Mouse (Mus musculus): Measurements from ENCODE around the gene Dut. TPM values are rescaled to one million over a fixed set of nuclear protein-coding genes. Genes with fewer than 3 reads are reported as not detected.
"Not testable (repeated sequence)": the region's sequence is repeated elsewhere in the genome, so short reads cannot be mapped to it uniquely, and the experiment has no call there.

Dut gene
- polyA plus RNA-seq, 1 experiment from 2014 or later = 77.7 TPM

DNA sequence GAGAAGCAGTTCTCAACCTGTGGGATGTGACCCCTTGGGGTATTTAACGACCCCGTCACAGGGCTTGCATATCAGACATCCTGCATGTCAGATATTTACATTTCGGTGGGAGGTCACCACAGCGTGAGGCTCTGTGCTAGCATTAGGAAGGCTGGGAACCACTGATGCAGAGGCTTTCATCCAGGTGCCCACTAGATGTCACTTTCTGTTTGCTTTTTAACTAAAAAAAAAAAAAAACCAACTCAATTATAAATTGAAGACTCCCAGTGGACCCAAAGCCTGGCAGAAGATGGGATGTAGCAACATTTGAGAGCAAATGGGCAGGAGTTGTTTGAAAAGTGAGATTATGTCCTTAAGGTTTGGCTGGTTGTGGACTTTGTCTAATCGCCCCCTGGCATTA, 16.1 kb downstream of the Dut start:
- H3K4me1 ChIP-seq (ENCODE audit: control insufficient read depth, low read depth, low read length) = no peaks in the 10 kb centered on the region
- H3K4me2 ChIP-seq (ENCODE audit: low read depth, low read length) = no peak overlapping the region
- 25% methylated on average over 5 of the region's 5 CpGs for WGBS (ENCODE audit: insufficient replicate concordance)
- H3K9me3 ChIP-seq (replicated peaks; ENCODE audit: control insufficient read depth, low read length) = no peaks in the 10 kb centered on the region
- H3K27me3 ChIP-seq (ENCODE audit: control insufficient read depth, insufficient read depth, low read depth, low read length) = no peaks in the 10 kb centered on the region
- no peak for ATAC-seq (ENCODE audit: low read depth)
- H3K27ac ChIP-seq (ENCODE audit: low read length) = no peak overlapping the region
- no peak overlapping the region for H3K9ac ChIP-seq (ENCODE audit: low read depth, low read length)
- H3K4me3 ChIP-seq (ENCODE audit: low read depth, low read length) = no peak overlapping the region
- H3K36me3 ChIP-seq (ENCODE audit: control insufficient read depth, insufficient read depth) = peaks cover 3% of the 10 kb centered on the region; the same call in 1 of the 2 replicates

DNA sequence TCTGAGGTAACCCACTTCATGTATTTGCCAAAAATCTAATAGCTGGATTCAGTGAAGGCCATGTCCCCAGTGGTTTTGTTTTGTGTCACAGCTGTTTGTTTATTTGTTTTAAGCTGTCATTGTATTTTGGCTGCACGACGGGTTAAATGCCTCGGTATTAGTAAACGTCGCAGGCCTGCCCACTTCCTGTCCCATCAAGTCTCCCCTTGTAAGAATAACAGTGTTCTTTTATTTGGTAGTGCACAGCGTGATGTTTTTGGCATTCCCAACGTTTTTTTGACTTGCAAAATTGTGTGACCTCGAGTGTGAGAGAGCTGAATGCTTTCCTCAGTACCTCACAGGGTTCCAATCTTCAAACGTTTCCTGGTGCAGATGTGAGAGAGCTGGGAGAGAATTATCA, 16.8 kb downstream of the Dut start:
- H3K4me3 ChIP-seq (ENCODE audit: low read depth, low read length) = no peak overlapping the region
- H3K4me1 ChIP-seq (ENCODE audit: control insufficient read depth, low read depth, low read length) = no peaks in the 10 kb centered on the region
- H3K4me2 ChIP-seq (ENCODE audit: low read depth, low read length) = no peak overlapping the region
- peaks cover 2% of the 10 kb centered on the region; the same call in 1 of the 2 replicates for H3K36me3 ChIP-seq (ENCODE audit: control insufficient read depth, insufficient read depth)
- H3K9me3 ChIP-seq (replicated peaks; ENCODE audit: control insufficient read depth, low read length) = no peaks in the 10 kb centered on the region
- no peaks in the 10 kb centered on the region for H3K27me3 ChIP-seq (ENCODE audit: control insufficient read depth, insufficient read depth, low read depth, low read length)
- H3K27ac ChIP-seq (ENCODE audit: low read length) = no peak overlapping the region
- no peak overlapping the region for H3K9ac ChIP-seq (ENCODE audit: low read depth, low read length)
- ATAC-seq (ENCODE audit: low read depth) = no peak
- WGBS (ENCODE audit: insufficient replicate concordance) = 25% methylated on average over 9 of the region's 9 CpGs

DNA sequence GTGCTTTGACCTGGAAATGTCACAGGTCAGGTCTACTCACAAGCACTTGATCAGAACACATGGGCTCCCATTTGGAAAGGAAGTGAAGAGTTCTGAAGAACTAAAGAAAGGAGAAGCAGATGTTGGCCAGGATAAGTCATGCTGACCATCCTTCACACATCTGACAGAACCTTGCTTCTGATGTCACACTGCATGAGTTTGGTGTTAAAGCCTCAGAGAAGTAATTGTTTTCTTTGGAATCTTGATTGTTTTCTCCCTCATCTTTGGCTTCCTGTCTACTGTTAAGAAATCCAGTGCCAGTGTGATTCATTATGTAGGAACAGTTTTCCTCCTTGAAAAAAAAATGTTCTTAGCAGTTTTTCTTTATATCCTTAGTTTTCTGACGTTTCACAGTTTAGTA, 21.9 kb downstream of the Dut start:
- Histone ChIP-seq H3K4me3 (ENCODE audit: low read depth, low read length) (no peak overlapping the region), H3K4me2 (ENCODE audit: low read depth, low read length) (no peak overlapping the region), H3K4me1 (ENCODE audit: control insufficient read depth, low read depth, low read length) (no peaks in the 10 kb centered on the region), H3K27ac (ENCODE audit: low read length) (no peak overlapping the region), H3K36me3 (ENCODE audit: control insufficient read depth, insufficient read depth) (no peaks in the 10 kb centered on the region), H3K9ac (ENCODE audit: low read depth, low read length) (no peak overlapping the region), H3K9me3 (replicated peaks; ENCODE audit: control insufficient read depth, low read length) (no peaks in the 10 kb centered on the region), H3K27me3 (ENCODE audit: control insufficient read depth, insufficient read depth, low read depth, low read length) (no peaks in the 10 kb centered on the region)
- WGBS (ENCODE audit: insufficient replicate concordance) = 43% methylated on average over 1 of the region's 1 CpGs
- no peak for ATAC-seq (ENCODE audit: low read depth)

DNA sequence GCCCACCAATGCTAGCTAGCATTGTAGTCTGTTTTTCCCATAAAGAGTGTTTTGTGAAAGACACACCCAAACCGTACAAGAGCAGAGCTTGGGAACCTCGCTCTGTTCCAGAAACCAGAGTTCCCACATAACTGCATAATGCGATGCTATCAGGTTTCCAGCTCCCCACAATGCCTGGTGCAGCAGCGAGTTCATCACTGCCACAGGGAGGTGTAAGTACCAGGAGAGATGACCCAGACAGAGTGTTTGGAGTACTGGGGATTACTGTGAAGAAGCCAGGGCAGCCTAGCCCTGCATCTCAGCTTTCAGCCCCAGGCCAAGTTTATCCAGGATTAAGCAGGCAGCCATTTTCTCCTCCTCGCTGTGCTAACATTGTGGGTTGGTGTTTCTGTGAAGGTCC, 28.6 kb downstream of the Dut start:
- no peaks in the 10 kb centered on the region for H3K9me3 ChIP-seq (replicated peaks; ENCODE audit: control insufficient read depth, low read length)
- no peak overlapping the region for H3K9ac ChIP-seq (ENCODE audit: low read depth, low read length)
- H3K27ac ChIP-seq (ENCODE audit: low read length) = no peak overlapping the region
- H3K4me3 ChIP-seq (ENCODE audit: low read depth, low read length) = no peak overlapping the region
- no peaks in the 10 kb centered on the region for H3K4me1 ChIP-seq (ENCODE audit: control insufficient read depth, low read depth, low read length)
- H3K4me2 ChIP-seq (ENCODE audit: low read depth, low read length) = no peak overlapping the region
- ATAC-seq (ENCODE audit: low read depth) = no peak
- no peaks in the 10 kb centered on the region for H3K27me3 ChIP-seq (ENCODE audit: control insufficient read depth, insufficient read depth, low read depth, low read length)
- WGBS (ENCODE audit: insufficient replicate concordance) = 62% methylated on average over 5 of the region's 5 CpGs
- H3K36me3 ChIP-seq (ENCODE audit: control insufficient read depth, insufficient read depth) = no peaks in the 10 kb centered on the region

DNA sequence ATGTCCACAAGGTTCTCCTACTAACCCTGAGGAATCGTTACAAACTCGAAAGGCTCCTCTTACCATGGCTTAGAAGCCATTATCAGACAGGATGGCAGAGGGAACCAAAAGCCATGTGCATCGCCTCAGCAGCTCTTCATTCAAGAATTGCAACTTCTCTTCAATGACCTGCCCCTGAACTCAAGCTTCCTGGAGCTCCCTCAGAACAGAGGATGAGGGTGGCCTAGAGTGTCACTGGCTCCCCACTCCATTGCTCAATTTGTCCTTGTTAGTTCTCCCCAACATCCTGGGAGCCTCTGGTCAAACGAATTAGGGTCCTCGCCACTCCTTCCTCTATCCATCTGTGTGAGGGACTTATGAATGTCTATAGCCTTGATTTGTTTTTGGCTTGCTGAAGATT, 29.7 kb downstream of the Dut start:
- H3K27ac ChIP-seq (ENCODE audit: low read length) = no peak overlapping the region
- WGBS (ENCODE audit: insufficient replicate concordance) = 61% methylated on average over 5 of the region's 5 CpGs

GRCm38 (mm10) chr2:125278474-125278873, 31.5 kb downstream of the Dut start:
- Histone ChIP-seq H3K27me3 (ENCODE audit: control insufficient read depth, insufficient read depth, low read depth, low read length) (no peaks in the 10 kb centered on the region), H3K4me1 (ENCODE audit: control insufficient read depth, low read depth, low read length) (no peaks in the 10 kb centered on the region), H3K4me2 (ENCODE audit: low read depth, low read length) (no peak overlapping the region), H3K4me3 (ENCODE audit: low read depth, low read length) (no peak overlapping the region), H3K27ac (ENCODE audit: low read length) (no peak overlapping the region), H3K9me3 (replicated peaks; ENCODE audit: control insufficient read depth, low read length) (no peaks in the 10 kb centered on the region), H3K36me3 (ENCODE audit: control insufficient read depth, insufficient read depth) (no peaks in the 10 kb centered on the region), H3K9ac (ENCODE audit: low read depth, low read length) (no peak overlapping the region)
- ATAC-seq (ENCODE audit: low read depth) = no peak
- WGBS (ENCODE audit: insufficient replicate concordance) = 22% methylated on average over 7 of the region's 7 CpGs

More for the DNA sequence above, 29.7 kb downstream of the Dut start:
- H3K4me3 ChIP-seq (ENCODE audit: low read depth, low read length) = no peak overlapping the region
- no peak overlapping the region for H3K9ac ChIP-seq (ENCODE audit: low read depth, low read length)
- H3K9me3 ChIP-seq (replicated peaks; ENCODE audit: control insufficient read depth, low read length) = no peaks in the 10 kb centered on the region
- H3K4me1 ChIP-seq (ENCODE audit: control insufficient read depth, low read depth, low read length) = no peaks in the 10 kb centered on the region
- ATAC-seq (ENCODE audit: low read depth) = no peak
- H3K27me3 ChIP-seq (ENCODE audit: control insufficient read depth, insufficient read depth, low read depth, low read length) = no peaks in the 10 kb centered on the region
- no peaks in the 10 kb centered on the region for H3K36me3 ChIP-seq (ENCODE audit: control insufficient read depth, insufficient read depth)
- H3K4me2 ChIP-seq (ENCODE audit: low read depth, low read length) = no peak overlapping the region

DNA sequence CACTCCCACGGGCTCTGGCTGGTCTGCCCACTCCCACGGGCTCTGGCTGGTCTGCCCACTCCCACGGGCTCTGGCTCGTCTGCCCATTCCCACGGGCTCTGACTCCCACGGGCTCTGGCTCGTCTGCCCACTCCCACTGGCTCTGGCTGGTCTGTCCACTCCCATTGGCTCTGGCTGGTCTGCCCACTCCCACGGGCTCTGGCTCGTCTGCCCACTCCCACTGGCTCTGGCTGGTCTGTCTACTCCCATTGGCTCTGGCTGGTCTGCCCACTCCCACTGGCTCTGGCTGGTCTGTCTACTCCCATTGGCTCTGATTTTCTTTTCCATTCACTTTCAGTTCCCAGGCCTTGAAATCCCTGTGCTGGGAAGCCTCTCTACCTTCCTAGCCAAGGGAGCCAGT, 33.0 kb downstream of the Dut start:
- not testable (repeated sequence) for H3K4me2 ChIP-seq (ENCODE audit: low read depth, low read length); H3K36me3 ChIP-seq (ENCODE audit: control insufficient read depth, insufficient read depth); H3K9ac ChIP-seq (ENCODE audit: low read depth, low read length); H3K27me3 ChIP-seq (ENCODE audit: control insufficient read depth, insufficient read depth, low read depth, low read length); H3K4me3 ChIP-seq (ENCODE audit: low read depth, low read length); H3K4me1 ChIP-seq (ENCODE audit: control insufficient read depth, low read depth, low read length); H3K9me3 ChIP-seq (replicated peaks; ENCODE audit: control insufficient read depth, low read length); ATAC-seq (ENCODE audit: low read depth); H3K27ac ChIP-seq (ENCODE audit: low read length)
- 68% methylated on average over 9 of the region's 9 CpGs for WGBS (ENCODE audit: insufficient replicate concordance)

DNA sequence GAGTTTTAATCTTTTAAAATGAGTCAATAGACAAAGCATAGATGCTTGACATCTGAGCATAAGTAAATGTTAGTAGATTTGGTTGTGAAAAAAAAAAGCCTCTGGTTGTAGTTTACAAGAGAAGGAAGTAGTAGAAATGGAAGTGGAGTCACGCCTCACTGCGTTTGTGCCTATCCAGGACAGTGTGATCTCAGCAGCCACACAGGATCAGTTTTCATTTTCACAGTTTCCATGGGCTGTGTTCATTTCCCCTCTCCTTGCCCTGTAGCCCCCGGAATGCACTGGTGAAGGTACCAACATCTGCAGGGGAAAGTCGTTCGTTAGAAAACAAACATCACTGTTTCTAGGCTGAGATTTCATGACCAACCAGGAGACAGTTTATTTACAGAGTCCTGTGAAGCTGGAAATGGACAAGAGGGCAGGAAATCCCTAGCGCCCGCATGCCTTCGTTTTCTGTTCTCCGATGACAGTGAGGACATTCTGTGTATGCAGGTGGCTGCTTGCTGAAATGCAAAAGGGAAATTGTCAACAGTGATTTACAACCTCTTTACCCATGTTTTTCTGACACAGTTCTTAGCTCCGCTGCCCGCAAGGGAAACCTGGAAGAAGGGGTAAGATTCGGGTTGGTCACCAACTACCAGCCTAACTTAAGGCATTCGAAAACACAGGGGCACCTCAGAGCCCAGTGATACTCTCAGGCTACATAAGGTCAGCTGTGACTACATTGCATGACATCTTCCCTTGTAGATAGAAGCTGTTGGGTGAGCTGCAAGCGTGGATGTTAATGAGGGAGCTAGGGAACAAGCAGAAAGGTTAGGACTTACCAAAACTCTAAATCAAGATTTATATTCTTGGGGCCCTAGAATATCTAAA, 35.6 kb downstream of the Dut start:
- H3K4me3 ChIP-seq (ENCODE audit: low read depth, low read length) = no peak overlapping the region
- no peaks in the 10 kb centered on the region for H3K27me3 ChIP-seq (ENCODE audit: control insufficient read depth, insufficient read depth, low read depth, low read length)
- H3K36me3 ChIP-seq (ENCODE audit: control insufficient read depth, insufficient read depth) = no peaks in the 10 kb centered on the region
- WGBS (ENCODE audit: insufficient replicate concordance) = 15% methylated on average over 14 of the region's 14 CpGs
- H3K4me2 ChIP-seq (ENCODE audit: low read depth, low read length) = no peak overlapping the region
- no peak overlapping the region for H3K27ac ChIP-seq (ENCODE audit: low read length)
- no peaks in the 10 kb centered on the region for H3K9me3 ChIP-seq (replicated peaks; ENCODE audit: control insufficient read depth, low read length)
- no peak overlapping the region for H3K9ac ChIP-seq (ENCODE audit: low read depth, low read length)
- no peaks in the 10 kb centered on the region for H3K4me1 ChIP-seq (ENCODE audit: control insufficient read depth, low read depth, low read length)
- ATAC-seq (ENCODE audit: low read depth) = no peak

- 71% methylated on average over 4 of the region's 4 CpGs for WGBS (ENCODE audit: insufficient replicate concordance)
- Histone ChIP-seq H3K4me3 (ENCODE audit: low read depth, low read length) (no peak overlapping the region), H3K4me1 (ENCODE audit: control insufficient read depth, low read depth, low read length) (no peaks in the 10 kb centered on the region), H3K4me2 (ENCODE audit: low read depth, low read length) (no peak overlapping the region), H3K9me3 (replicated peaks; ENCODE audit: control insufficient read depth, low read length) (no peaks in the 10 kb centered on the region), H3K27me3 (ENCODE audit: control insufficient read depth, insufficient read depth, low read depth, low read length) (no peaks in the 10 kb centered on the region), H3K27ac (ENCODE audit: low read length) (no peak overlapping the region), H3K36me3 (ENCODE audit: control insufficient read depth, insufficient read depth) (no peaks in the 10 kb centered on the region), H3K9ac (ENCODE audit: low read depth, low read length) (no peak overlapping the region)
- ATAC-seq (ENCODE audit: low read depth) = no peak
Measured at GRCm38 (mm10) chr2:125285777-125286176, 38.8 kb downstream of the Dut start.

Data from liver, embryonic 16.5 days (tissue).